Mouse (Mus musculus): ENCODE measurements at regions not wholly inside any gene's neighbourhood (a gene's known extent, or its start where the extent isn't known, plus 50 kb on each side); places are given as distances from the start of the nearest gene placed in this dataset.

- TF ChIP-seq CTCF (IDR thresholded peaks at IDR 0.05) (no peak), EP300 (IDR thresholded peaks at IDR 0.05; ENCODE audit: insufficient read depth, low read depth, low read length) (no peak), POLR2A (IDR thresholded peaks at IDR 0.05; ENCODE audit: insufficient read depth, low read depth, low read length) (no peak)
Observed at GRCm38 (mm10) chr19:32956916-32957558, 199.7 kb downstream of the Pten start.
